Mouse (Mus musculus): ENCODE results near the gene Ccr8. TPM values are rescaled to one million over a fixed set of nuclear protein-coding genes. Genes with fewer than 3 reads are reported as not detected.

Gene Ccr8
- polyA plus RNA-seq, 1 experiment from 2014 or later: not detected

DNA sequence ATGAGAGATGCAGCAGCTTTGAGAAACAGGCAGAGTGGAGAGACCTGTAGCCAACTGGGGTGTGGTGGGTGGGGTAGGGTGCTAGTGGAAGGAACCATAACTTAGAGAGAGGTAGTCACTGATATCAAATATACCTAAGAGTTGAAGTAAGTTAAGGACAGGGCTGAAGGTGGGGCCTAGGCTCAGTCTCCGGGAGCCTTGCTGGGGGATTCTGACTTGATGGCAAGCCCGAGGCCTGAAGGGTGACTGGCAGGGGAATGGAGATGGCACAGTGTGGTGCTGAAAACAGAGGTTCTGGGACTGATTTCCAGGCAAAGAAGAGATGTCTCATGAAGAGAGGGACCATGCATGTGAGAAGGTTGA, 22.9 kb downstream of the Ccr8 start:
- Histone ChIP-seq H3K4me2 (ENCODE audit: low read length) (no peak overlapping the region), H3K27ac (ENCODE audit: low read length) (no peak overlapping the region), H3K4me3 (ENCODE audit: low read depth, low read length) (no peak overlapping the region), H3K9ac (ENCODE audit: low read depth, low read length) (no peak overlapping the region), H3K4me1 (ENCODE audit: control insufficient read depth, insufficient read depth, low read length) (peaks cover 8% of the 10 kb centered on the region), H3K27me3 (ENCODE audit: control insufficient read depth, insufficient read depth, low read depth, low read length) (no peaks in the 10 kb centered on the region), H3K9me3 (replicated peaks; ENCODE audit: control insufficient read depth, low read length, poor library complexity, severe bottlenecking) (no peaks in the 10 kb centered on the region), H3K36me3 (ENCODE audit: control insufficient read depth, insufficient read depth, low read length) (peaks cover 11% of the 10 kb centered on the region; the same call in 1 of the 2 replicates)
- no peak for ATAC-seq
- WGBS: 100% methylated on average over 2 of the region's 2 CpGs

DNA sequence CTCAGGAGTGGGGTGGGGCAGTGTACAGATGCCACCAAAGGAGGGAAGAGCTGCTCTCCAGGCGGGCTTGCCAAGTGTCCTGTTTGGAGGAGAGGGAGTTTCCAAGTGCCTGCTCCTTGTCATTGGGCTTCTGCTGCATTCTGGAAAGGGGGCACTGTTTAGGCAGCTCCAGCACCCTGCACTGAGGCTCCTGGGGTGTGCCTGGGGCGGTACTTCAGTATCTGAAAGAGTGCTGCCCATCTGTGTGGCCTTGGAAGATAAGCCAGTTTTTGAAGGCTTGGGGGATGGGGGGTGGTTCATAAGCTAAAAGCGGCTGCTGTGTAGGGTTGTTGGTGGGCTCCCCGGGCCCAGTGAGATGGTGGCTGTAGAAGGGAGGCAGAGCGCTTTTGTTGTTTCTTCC, 23.7 kb downstream of the Ccr8 start:
- no peak overlapping the region for H3K4me2 ChIP-seq (ENCODE audit: low read length)
- no peaks in the 10 kb centered on the region for H3K27me3 ChIP-seq (ENCODE audit: control insufficient read depth, insufficient read depth, low read depth, low read length)
- ATAC-seq: no peak
- WGBS: 80% methylated on average over 5 of the region's 5 CpGs
- H3K36me3 ChIP-seq (ENCODE audit: control insufficient read depth, insufficient read depth, low read length): peaks cover 16% of the 10 kb centered on the region
- H3K9me3 ChIP-seq (replicated peaks; ENCODE audit: control insufficient read depth, low read length, poor library complexity, severe bottlenecking): no peaks in the 10 kb centered on the region
- no peak overlapping the region for H3K27ac ChIP-seq (ENCODE audit: low read length)
- H3K9ac ChIP-seq (ENCODE audit: low read depth, low read length): no peak overlapping the region
- H3K4me1 ChIP-seq (ENCODE audit: control insufficient read depth, insufficient read depth, low read length): peaks cover 8% of the 10 kb centered on the region
- no peak overlapping the region for H3K4me3 ChIP-seq (ENCODE audit: low read depth, low read length)

DNA sequence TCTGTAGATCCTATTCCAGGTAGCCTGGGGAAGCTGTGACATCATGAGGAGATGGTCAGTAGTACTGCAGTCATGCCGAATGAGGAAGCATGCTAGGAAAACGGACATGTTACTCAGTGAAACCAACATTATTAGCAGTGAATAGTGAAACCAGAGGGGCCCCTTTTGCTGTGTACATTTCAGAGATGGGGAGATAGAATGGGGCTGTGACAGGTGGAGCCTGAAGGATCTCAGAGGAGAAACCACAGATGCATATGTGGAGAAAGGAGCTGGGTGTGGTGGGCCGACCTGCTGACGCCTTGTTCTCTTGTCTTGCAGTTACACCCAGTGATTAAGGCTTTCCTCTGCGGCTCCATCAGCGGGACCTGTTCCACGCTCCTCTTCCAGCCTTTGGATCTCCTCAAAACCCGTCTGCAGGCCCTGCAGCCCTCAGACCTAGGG, 24.3 kb downstream of the Ccr8 start:
- peaks cover 5% of the 10 kb centered on the region for H3K4me1 ChIP-seq (ENCODE audit: control insufficient read depth, insufficient read depth, low read length)
- 0 out of 2 replicates have a peak overlapping the region, but pooled peaks have one; percentile 7 for H3K9ac ChIP-seq (ENCODE audit: low read depth, low read length)
- peaks cover 18% of the 10 kb centered on the region for H3K36me3 ChIP-seq (ENCODE audit: control insufficient read depth, insufficient read depth, low read length)
- no peaks in the 10 kb centered on the region for H3K27me3 ChIP-seq (ENCODE audit: control insufficient read depth, insufficient read depth, low read depth, low read length)
- H3K27ac ChIP-seq (ENCODE audit: low read length): no peak overlapping the region
- no peak overlapping the region for H3K4me2 ChIP-seq (ENCODE audit: low read length)
- H3K4me3 ChIP-seq (ENCODE audit: low read depth, low read length): no peak overlapping the region
- no peak for ATAC-seq
- 89% methylated on average over 8 of the region's 8 CpGs for WGBS
- H3K9me3 ChIP-seq (replicated peaks; ENCODE audit: control insufficient read depth, low read length, poor library complexity, severe bottlenecking): no peaks in the 10 kb centered on the region

DNA sequence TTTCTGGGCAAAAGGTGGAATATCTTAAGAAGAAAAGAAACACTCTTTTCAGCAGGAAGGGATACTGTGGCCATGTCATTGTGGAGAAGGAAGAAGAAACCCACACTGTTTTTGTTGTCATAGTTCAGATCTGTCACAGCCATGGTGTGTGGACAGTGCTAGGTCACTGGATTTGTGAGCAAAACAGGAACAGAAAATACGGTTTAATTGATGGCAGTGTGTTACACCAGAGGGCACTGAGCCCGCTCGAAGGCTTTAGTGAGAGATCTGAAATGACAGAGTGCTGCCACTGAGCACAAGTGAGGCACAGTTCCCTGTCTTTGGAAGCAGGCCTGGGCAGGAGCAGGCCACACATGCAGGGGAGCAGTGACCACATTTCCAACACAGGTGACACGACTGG, 26.3 kb downstream of the Ccr8 start:
- H3K27me3 ChIP-seq (ENCODE audit: control insufficient read depth, insufficient read depth, low read depth, low read length): no peaks in the 10 kb centered on the region
- WGBS: 91% methylated on average over 4 of the region's 4 CpGs
- peaks cover 26% of the 10 kb centered on the region for H3K36me3 ChIP-seq (ENCODE audit: control insufficient read depth, insufficient read depth, low read length)
- H3K27ac ChIP-seq (ENCODE audit: low read length): no peak overlapping the region
- no peak for ATAC-seq
- no peaks in the 10 kb centered on the region for H3K9me3 ChIP-seq (replicated peaks; ENCODE audit: control insufficient read depth, low read length, poor library complexity, severe bottlenecking)
- H3K4me1 ChIP-seq (ENCODE audit: control insufficient read depth, insufficient read depth, low read length): no peaks in the 10 kb centered on the region
- no peak overlapping the region for H3K4me3 ChIP-seq (ENCODE audit: low read depth, low read length)
- no peak overlapping the region for H3K9ac ChIP-seq (ENCODE audit: low read depth, low read length)
- H3K4me2 ChIP-seq (ENCODE audit: low read length): no peak overlapping the region

DNA sequence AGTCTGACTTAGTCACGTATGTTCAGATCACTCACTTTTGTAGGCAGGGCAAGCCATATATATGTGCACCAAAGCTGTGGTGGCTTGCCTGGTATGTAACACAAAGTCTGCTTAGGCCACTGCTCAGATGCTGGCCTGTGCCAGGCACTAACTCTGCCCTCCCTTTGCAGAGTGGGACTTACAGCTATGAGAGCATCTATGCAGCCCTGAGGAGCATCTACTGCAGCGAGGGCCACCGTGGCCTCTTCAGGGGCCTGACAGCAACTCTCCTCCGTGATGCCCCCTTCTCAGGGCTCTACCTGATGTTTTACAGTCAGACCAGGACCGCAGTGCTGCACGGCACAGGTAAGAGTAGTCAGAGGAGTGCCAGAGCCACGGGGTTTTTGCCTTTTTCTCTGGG, 28.6 kb downstream of the Ccr8 start:
- peaks cover 35% of the 10 kb centered on the region for H3K36me3 ChIP-seq (ENCODE audit: control insufficient read depth, insufficient read depth, low read length)
- no peak for ATAC-seq

DNA sequence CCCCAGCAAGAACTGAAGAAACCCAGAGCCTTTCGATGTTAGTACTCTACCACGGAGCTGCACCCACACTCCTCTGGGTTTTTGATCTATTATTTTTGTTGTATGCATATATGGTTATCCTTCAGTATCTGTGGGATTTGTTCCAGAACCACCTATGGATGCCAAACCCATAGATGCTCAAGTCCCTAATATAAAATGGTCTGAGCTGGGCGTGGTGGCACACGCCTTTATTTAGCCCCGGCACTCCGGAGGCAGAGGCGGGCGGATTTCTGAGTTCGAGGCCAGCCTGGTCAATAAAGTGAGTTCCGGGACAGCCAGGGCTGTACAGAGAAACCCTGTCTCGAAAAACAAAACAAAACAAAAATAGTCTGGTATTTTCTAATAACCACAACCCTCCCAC, 35.0 kb downstream of the Ccr8 start:
- Histone ChIP-seq H3K4me2 (ENCODE audit: low read length) (peak overlapping the region; percentile 73), H3K4me3 (ENCODE audit: low read depth, low read length) (peak overlapping the region; percentile 100), H3K4me1 (ENCODE audit: control insufficient read depth, insufficient read depth, low read length) (peaks cover 16% of the 10 kb centered on the region), H3K27ac (ENCODE audit: low read length) (peak overlapping the region; percentile 82), H3K9ac (ENCODE audit: low read depth, low read length) (peak overlapping the region; percentile 63), H3K27me3 (ENCODE audit: control insufficient read depth, insufficient read depth, low read depth, low read length) (no peaks in the 10 kb centered on the region), H3K36me3 (ENCODE audit: control insufficient read depth, insufficient read depth, low read length) (peaks cover 28% of the 10 kb centered on the region), H3K9me3 (replicated peaks; ENCODE audit: control insufficient read depth, low read length, poor library complexity, severe bottlenecking) (no peaks in the 10 kb centered on the region)
- ATAC-seq: peak; percentile 14; the same call in 1 of the 2 replicates
- 63% methylated on average over 11 of the region's 11 CpGs for WGBS

More for the DNA sequence above, 28.6 kb downstream of the Ccr8 start:
- H3K27me3 ChIP-seq (ENCODE audit: control insufficient read depth, insufficient read depth, low read depth, low read length): no peaks in the 10 kb centered on the region
- no peak overlapping the region for H3K4me2 ChIP-seq (ENCODE audit: low read length)
- H3K9ac ChIP-seq (ENCODE audit: low read depth, low read length): no peak overlapping the region
- no peak overlapping the region for H3K4me3 ChIP-seq (ENCODE audit: low read depth, low read length)
- no peak overlapping the region for H3K27ac ChIP-seq (ENCODE audit: low read length)
- H3K9me3 ChIP-seq (replicated peaks; ENCODE audit: control insufficient read depth, low read length, poor library complexity, severe bottlenecking): no peaks in the 10 kb centered on the region
- H3K4me1 ChIP-seq (ENCODE audit: control insufficient read depth, insufficient read depth, low read length): no peaks in the 10 kb centered on the region
- WGBS: 90% methylated on average over 7 of the region's 7 CpGs

DNA sequence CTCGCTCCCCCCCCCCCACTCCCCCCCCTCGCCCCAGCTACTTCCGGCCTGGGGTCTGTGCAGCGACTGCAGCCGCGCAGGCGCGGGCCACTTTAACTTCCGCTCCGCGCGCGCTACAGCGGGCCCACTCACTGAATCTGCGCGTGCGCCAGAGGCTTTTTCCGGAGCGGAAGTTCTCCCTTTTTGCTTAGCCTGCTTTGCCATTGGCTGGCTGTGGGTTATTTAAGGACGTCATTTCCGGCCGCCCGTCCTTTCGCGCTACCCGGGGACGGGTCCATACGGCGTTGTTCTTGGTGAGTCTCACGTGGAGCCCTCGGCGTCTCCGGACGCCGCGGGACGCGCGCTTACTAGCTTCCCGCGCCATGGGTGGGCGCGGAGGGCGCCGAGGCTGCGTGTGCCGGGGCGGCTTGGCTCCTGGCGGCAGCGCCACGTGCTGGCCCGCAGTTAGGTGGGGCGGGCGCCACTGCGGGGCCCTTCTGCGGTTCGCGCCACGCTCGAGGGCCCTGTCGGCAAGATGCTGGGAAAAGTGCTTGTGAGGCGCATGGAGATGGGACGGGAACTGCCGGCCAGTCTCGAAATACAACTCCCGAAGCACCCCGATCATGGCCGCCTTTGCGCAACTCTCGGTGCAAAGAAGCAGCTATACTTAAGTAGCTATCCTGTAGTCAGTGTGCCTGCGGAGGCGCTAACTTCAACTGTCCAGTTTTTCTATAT, 35.8 kb downstream of the Ccr8 start, which contains the start of gene Rpsa:
Gene Rpsa, plus strand, starts transcription at position 152 of the 714 bp plus-strand sequence.
- H3K4me3 ChIP-seq (ENCODE audit: low read depth, low read length): peak within 1 kb of the TSS; percentile 100
- peak within 1 kb of the TSS; percentile 82 for H3K27ac ChIP-seq (ENCODE audit: low read length)
- no peaks in the 10 kb centered on the region for H3K9me3 ChIP-seq (replicated peaks; ENCODE audit: control insufficient read depth, low read length, poor library complexity, severe bottlenecking)
- WGBS: under 1% methylated on average over 71 of the region's 72 CpGs
- peak within 1 kb of the TSS; percentile 94 for H3K4me2 ChIP-seq (ENCODE audit: low read length)
- peaks cover 16% of the 10 kb centered on the region for H3K4me1 ChIP-seq (ENCODE audit: control insufficient read depth, insufficient read depth, low read length)
- H3K9ac ChIP-seq (ENCODE audit: low read depth, low read length): peak within 1 kb of the TSS; percentile 99
- ATAC-seq: peak; percentile 97
- H3K36me3 ChIP-seq (ENCODE audit: control insufficient read depth, insufficient read depth, low read length): peaks cover 31% of the 10 kb centered on the region
- H3K27me3 ChIP-seq (ENCODE audit: control insufficient read depth, insufficient read depth, low read depth, low read length): no peaks in the 10 kb centered on the region

DNA sequence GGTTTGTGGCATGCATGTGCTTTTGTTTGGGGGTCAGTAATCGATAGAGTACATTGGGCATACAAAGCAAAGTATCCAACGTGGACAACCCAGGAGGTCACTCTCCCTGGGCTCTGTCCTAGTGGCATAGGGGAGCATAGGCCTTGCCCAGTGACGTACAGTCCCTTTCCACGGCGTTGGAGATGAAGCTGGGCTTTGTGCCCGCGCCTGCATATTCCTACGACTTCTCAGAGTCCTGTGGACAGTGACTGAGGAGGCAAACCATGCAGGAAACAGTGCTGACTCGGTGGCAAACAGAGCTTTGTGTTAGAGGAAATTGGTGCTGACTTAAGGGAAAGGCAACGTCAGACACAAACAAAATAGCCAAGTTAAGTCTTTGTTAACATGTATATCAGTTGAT, 37.4 kb downstream of the Ccr8 start:
- peak overlapping the region; percentile 99; the same call in 1 of the 2 replicates for H3K9ac ChIP-seq (ENCODE audit: low read depth, low read length)
- ATAC-seq: no peak
- H3K27me3 ChIP-seq (ENCODE audit: control insufficient read depth, insufficient read depth, low read depth, low read length): no peaks in the 10 kb centered on the region
- H3K36me3 ChIP-seq (ENCODE audit: control insufficient read depth, insufficient read depth, low read length): peaks cover 21% of the 10 kb centered on the region; the same call in 1 of the 2 replicates
- no peak overlapping the region for H3K27ac ChIP-seq (ENCODE audit: low read length)
- peaks cover 16% of the 10 kb centered on the region for H3K4me1 ChIP-seq (ENCODE audit: control insufficient read depth, insufficient read depth, low read length)
- peak overlapping the region; percentile 94; the same call in 1 of the 2 replicates for H3K4me2 ChIP-seq (ENCODE audit: low read length)
- WGBS: 78% methylated on average over 10 of the region's 10 CpGs
- H3K4me3 ChIP-seq (ENCODE audit: low read depth, low read length): no peak overlapping the region
- no peaks in the 10 kb centered on the region for H3K9me3 ChIP-seq (replicated peaks; ENCODE audit: control insufficient read depth, low read length, poor library complexity, severe bottlenecking)

DNA sequence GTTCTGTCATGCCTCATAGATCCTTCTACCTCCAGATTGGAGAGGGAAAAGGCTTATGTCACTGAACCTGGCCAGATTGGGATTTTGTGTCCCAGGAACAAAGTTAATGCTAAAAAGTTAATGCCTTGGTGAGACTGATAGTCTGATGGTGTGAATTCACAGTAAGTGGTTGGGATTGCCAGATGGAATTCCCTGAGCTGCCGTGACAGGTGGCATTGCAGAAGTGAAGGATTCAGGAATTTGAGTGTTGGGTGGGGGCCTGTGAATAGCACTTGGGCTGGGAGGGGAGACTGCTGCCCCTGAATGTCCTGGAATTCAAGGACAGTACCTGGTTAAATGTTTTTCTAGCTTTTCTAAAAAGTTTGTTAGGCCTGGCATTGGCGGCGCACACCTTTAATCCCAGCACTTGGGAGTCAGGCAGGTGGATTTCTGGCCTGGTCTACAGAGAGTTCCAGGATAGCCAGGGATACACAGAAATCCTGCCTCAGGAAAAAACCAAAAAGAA, 39.9 kb downstream of the Ccr8 start:
- no peak overlapping the region for H3K27ac ChIP-seq (ENCODE audit: low read length)
- no peaks in the 10 kb centered on the region for H3K9me3 ChIP-seq (replicated peaks; ENCODE audit: control insufficient read depth, low read length, poor library complexity, severe bottlenecking)
- H3K36me3 ChIP-seq (ENCODE audit: control insufficient read depth, insufficient read depth, low read length): peaks cover 21% of the 10 kb centered on the region; the same call in 1 of the 2 replicates
- WGBS: 88% methylated on average over 3 of the region's 3 CpGs
- ATAC-seq: no peak
- no peak overlapping the region for H3K9ac ChIP-seq (ENCODE audit: low read depth, low read length)
- H3K4me2 ChIP-seq (ENCODE audit: low read length): no peak overlapping the region
- no peak overlapping the region for H3K4me3 ChIP-seq (ENCODE audit: low read depth, low read length)
- H3K4me1 ChIP-seq (ENCODE audit: control insufficient read depth, insufficient read depth, low read length): peaks cover 16% of the 10 kb centered on the region
- H3K27me3 ChIP-seq (ENCODE audit: control insufficient read depth, insufficient read depth, low read depth, low read length): no peaks in the 10 kb centered on the region

All from midbrain, embryonic 16.5 days (tissue).